Mouse (Mus musculus): ENCODE measurements around the gene Ccp110. TPM values are rescaled to one million over a fixed set of nuclear protein-coding genes. Genes with fewer than 3 reads are reported as not detected.
A peak's percentile ranks its signal among the peaks of the same experiment; 100 is the strongest.

The Ccp110 gene
- polyA plus RNA-seq, 1 experiment from 2014 or later = 22.9 TPM

DNA sequence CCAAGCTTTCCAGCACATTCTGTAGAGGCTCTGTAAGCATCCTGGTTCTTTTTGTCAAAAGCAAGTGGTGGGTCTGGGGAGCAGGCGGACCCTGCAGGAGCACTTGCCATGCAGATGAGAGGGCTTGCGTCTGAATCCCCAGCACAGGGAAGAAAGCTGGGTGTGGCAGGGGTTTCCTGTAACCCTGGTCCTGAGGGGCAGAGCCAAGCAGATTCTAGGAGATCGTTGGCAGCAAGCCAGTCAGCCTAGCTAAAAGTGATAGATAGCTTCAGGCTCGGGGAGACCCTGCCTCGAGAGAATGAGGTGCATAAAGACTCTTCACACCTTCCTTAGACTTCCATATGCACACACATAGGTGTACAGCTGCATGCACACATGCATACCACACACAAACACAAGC lies 47.0 kb downstream of the Ccp110 start:
- Histone ChIP-seq H3K4me2 (ENCODE audit: low read length) (no peak overlapping the region), H3K4me1 (ENCODE audit: control insufficient read depth, insufficient read depth, low read depth, low read length) (no peaks in the 10 kb centered on the region), H3K9me3 (ENCODE audit: control insufficient read depth, low read length) (no peaks in the 10 kb centered on the region), H3K36me3 (ENCODE audit: control insufficient read depth, insufficient read depth, low read length) (peaks cover 35% of the 10 kb centered on the region), H3K27ac (ENCODE audit: low read depth, low read length) (no peak overlapping the region), H3K9ac (ENCODE audit: low read depth, low read length) (no peak overlapping the region), H3K27me3 (replicated peaks; ENCODE audit: control insufficient read depth, insufficient read depth, low read length) (no peaks in the 10 kb centered on the region), H3K4me3 (ENCODE audit: low read length) (no peak overlapping the region)
- WGBS = 59% methylated on average over 5 of the region's 5 CpGs
- no peak for ATAC-seq

DNA sequence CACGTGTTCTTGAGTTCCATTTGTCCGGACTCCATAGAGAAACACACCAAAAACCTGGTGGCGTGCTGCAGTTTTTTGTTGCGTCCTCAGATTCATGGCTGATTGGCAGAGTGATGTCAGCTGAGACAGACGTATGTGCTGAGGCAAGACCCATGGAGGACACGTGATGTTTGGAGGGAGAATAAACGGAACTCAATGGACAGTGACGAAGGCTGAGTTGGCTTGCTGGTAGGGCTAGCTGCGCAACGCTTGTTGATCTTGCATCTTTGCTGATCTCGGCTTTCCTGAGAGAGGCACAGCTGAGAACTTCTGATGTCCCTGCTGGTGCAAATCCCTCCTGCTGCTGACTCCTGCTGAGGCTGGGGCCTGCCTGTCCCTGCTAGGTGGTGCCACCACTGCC lies 51.6 kb downstream of the Ccp110 start:
- WGBS = 91% methylated on average over 11 of the region's 11 CpGs
- no peaks in the 10 kb centered on the region for H3K27me3 ChIP-seq (replicated peaks; ENCODE audit: control insufficient read depth, insufficient read depth, low read length)
- no peak overlapping the region for H3K27ac ChIP-seq (ENCODE audit: low read depth, low read length)
- peaks cover 5% of the 10 kb centered on the region for H3K4me1 ChIP-seq (ENCODE audit: control insufficient read depth, insufficient read depth, low read depth, low read length)
- H3K4me2 ChIP-seq (ENCODE audit: low read length) = no peak overlapping the region
- no peaks in the 10 kb centered on the region for H3K9me3 ChIP-seq (ENCODE audit: control insufficient read depth, low read length)
- ATAC-seq = no peak
- H3K36me3 ChIP-seq (ENCODE audit: control insufficient read depth, insufficient read depth, low read length) = peaks cover 21% of the 10 kb centered on the region
- H3K9ac ChIP-seq (ENCODE audit: low read depth, low read length) = no peak overlapping the region
- no peak overlapping the region for H3K4me3 ChIP-seq (ENCODE audit: low read length)

DNA sequence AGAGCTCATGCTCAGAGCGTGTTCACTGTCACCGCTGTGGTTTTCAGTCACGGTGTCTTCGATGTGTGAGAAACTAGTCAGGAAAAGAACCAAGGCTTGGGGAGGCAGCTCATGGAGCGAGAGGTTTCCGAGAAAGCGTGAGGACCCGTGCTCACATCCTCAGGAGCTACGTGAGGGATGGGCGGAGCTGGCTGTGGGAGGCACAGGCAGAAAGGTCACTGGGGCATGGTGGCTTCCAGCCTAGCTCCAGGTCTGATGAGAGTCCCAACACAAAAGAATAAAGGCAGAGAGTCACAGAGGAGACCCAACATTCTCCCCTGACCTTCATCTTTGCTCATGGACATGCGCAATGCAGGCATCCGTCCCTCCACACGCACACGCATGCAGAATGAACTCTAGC lies 52.4 kb downstream of the Ccp110 start:
- WGBS = 90% methylated on average over 14 of the region's 14 CpGs
- Histone ChIP-seq H3K9ac (ENCODE audit: low read depth, low read length) (no peak overlapping the region), H3K4me2 (ENCODE audit: low read length) (no peak overlapping the region), H3K4me3 (ENCODE audit: low read length) (no peak overlapping the region), H3K27ac (ENCODE audit: low read depth, low read length) (no peak overlapping the region), H3K4me1 (ENCODE audit: control insufficient read depth, insufficient read depth, low read depth, low read length) (peaks cover 5% of the 10 kb centered on the region), H3K9me3 (ENCODE audit: control insufficient read depth, low read length) (no peaks in the 10 kb centered on the region), H3K27me3 (replicated peaks; ENCODE audit: control insufficient read depth, insufficient read depth, low read length) (no peaks in the 10 kb centered on the region), H3K36me3 (ENCODE audit: control insufficient read depth, insufficient read depth, low read length) (peaks cover 21% of the 10 kb centered on the region)
- ATAC-seq = no peak

DNA sequence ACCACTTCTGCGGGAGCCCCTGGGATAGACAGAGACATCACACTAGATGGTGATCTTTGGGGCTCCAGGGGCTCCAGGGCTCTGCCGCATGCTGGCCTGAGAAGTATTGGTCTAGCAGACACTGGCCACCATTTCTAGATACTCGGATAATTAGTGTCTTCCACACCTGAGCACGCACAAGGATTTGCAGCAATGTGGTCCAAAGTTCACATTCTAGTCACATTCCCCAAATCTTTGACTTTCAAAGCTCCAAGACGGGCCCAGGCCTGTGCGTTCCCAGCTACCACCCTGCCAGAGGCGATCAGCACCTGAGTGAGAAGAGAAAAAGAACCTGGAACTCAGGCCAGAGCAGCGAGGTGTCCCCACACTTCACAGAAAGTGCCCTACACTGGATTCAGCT lies 53.3 kb downstream of the Ccp110 start:
- Histone ChIP-seq H3K4me3 (ENCODE audit: low read length) (no peak overlapping the region), H3K27ac (ENCODE audit: low read depth, low read length) (no peak overlapping the region), H3K36me3 (ENCODE audit: control insufficient read depth, insufficient read depth, low read length) (peaks cover 20% of the 10 kb centered on the region), H3K9me3 (ENCODE audit: control insufficient read depth, low read length) (no peaks in the 10 kb centered on the region), H3K4me1 (ENCODE audit: control insufficient read depth, insufficient read depth, low read depth, low read length) (peaks cover 5% of the 10 kb centered on the region), H3K4me2 (ENCODE audit: low read length) (no peak overlapping the region), H3K27me3 (replicated peaks; ENCODE audit: control insufficient read depth, insufficient read depth, low read length) (no peaks in the 10 kb centered on the region), H3K9ac (ENCODE audit: low read depth, low read length) (no peak overlapping the region)
- whole genome bisulfite sequencing = 73% methylated on average over 8 of the region's 8 CpGs
- ATAC-seq = no peak

DNA sequence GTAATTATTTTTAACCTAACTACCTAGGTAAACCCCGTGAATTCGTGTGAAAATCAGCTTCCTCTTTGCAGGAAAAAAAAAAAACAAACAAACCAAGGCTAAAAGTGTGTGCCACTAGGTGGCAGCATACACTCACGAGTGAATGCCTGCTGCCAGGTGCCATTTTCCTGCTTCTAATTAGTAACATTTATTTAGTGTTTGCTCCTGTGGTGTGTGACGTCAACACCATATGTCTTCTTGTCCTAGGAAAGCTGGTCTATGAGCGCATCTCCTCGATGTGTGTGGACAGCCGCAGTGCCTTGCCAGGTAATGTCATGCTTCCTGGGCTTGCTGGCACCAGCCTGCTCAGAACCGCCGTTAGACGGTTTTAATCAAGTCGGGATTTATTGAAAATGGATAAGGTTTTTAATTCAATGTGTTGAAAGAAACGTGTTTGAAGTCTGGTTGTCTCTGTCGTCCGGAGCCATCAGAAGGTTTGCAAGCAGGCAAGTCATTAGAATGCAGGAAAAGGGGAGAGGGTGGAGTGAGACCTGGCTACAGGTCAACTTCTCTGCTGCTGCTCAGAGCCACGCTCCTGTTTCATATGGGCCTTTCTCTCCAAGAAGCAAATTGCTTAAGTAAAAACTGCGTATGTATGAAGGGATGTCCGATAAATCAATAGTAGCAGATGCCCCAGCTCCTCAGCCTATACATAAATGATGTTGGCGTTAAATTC lies 53.9 kb downstream of the Ccp110 start:
- peak overlapping the region; percentile 32; the same call in 1 of the 2 replicates for H3K4me2 ChIP-seq (ENCODE audit: low read length)
- peaks cover 16% of the 10 kb centered on the region for H3K36me3 ChIP-seq (ENCODE audit: control insufficient read depth, insufficient read depth, low read length)
- ATAC-seq = peak; percentile 89
- H3K4me1 ChIP-seq (ENCODE audit: control insufficient read depth, insufficient read depth, low read depth, low read length) = peaks cover 5% of the 10 kb centered on the region
- H3K27me3 ChIP-seq (replicated peaks; ENCODE audit: control insufficient read depth, insufficient read depth, low read length) = no peaks in the 10 kb centered on the region
- 42% methylated on average over 18 of the region's 18 CpGs for WGBS
- peak overlapping the region; percentile 41; the same call in 1 of the 2 replicates for H3K9ac ChIP-seq (ENCODE audit: low read depth, low read length)
- H3K4me3 ChIP-seq (ENCODE audit: low read length) = no peak overlapping the region
- peak overlapping the region; percentile 26 for H3K27ac ChIP-seq (ENCODE audit: low read depth, low read length)
- no peaks in the 10 kb centered on the region for H3K9me3 ChIP-seq (ENCODE audit: control insufficient read depth, low read length)

DNA sequence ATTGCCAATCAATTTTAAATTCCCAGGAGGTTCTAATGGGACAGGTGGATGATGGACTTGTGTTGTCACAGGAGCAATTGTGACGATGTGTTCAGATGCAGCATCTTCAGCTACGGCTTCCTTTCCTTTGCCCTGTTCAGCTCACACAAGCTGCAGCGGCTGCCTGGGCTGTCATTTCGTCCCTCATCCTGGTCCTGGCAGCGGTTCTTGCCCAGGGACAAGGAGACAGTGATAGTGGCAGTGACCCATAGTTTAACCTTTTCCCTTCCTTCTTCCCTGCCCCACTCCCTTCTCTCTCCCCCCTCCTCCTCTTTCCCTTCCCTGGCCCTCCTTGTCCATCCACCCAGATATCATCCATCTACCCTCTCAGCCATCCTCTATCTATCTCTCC lies 54.5 kb downstream of the Ccp110 start:
- Histone ChIP-seq H3K4me2 (ENCODE audit: low read length) (no peak overlapping the region), H3K4me3 (ENCODE audit: low read length) (no peak overlapping the region), H3K27me3 (replicated peaks; ENCODE audit: control insufficient read depth, insufficient read depth, low read length) (no peaks in the 10 kb centered on the region), H3K9ac (ENCODE audit: low read depth, low read length) (no peak overlapping the region), H3K36me3 (ENCODE audit: control insufficient read depth, insufficient read depth, low read length) (peaks cover 12% of the 10 kb centered on the region), H3K4me1 (ENCODE audit: control insufficient read depth, insufficient read depth, low read depth, low read length) (peaks cover 5% of the 10 kb centered on the region), H3K9me3 (ENCODE audit: control insufficient read depth, low read length) (no peaks in the 10 kb centered on the region), H3K27ac (ENCODE audit: low read depth, low read length) (peak overlapping the region; percentile 26; the same call in 1 of the 2 replicates)
- 0 out of 2 replicates have a peak, but pooled peaks have one; percentile 5 for ATAC-seq
- 66% methylated on average over 5 of the region's 5 CpGs for WGBS

DNA sequence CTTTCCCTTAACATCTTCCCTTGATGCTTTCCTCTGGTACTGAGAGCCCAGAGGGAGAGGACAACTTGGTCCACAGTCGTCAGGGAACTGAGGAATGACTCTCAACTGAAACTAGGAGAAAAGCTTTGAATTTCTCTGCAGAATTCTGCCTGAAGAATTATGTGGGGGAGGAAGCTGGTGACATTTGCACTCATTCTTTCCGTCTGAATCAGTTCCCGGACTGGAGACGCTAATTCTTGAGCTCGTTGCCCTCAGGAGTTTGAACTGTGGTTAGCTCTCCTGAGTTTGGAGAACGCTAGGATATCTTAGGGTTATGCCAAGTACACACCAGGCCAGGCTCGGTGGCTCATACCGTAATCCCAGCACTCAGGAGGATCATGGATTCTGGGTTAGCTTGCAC lies 56.9 kb downstream of the Ccp110 start:
- H3K4me2 ChIP-seq (ENCODE audit: low read length) = no peak overlapping the region
- no peak overlapping the region for H3K4me3 ChIP-seq (ENCODE audit: low read length)
- peaks cover 5% of the 10 kb centered on the region for H3K4me1 ChIP-seq (ENCODE audit: control insufficient read depth, insufficient read depth, low read depth, low read length)
- H3K9me3 ChIP-seq (ENCODE audit: control insufficient read depth, low read length) = no peaks in the 10 kb centered on the region
- H3K27me3 ChIP-seq (replicated peaks; ENCODE audit: control insufficient read depth, insufficient read depth, low read length) = no peaks in the 10 kb centered on the region
- no peak for ATAC-seq
- H3K27ac ChIP-seq (ENCODE audit: low read depth, low read length) = no peak overlapping the region
- no peak overlapping the region for H3K9ac ChIP-seq (ENCODE audit: low read depth, low read length)
- 84% methylated on average over 8 of the region's 8 CpGs for WGBS
- 0 out of 2 replicates have a peak, but pooled peaks cover 5% of the 10 kb centered on the region for H3K36me3 ChIP-seq (ENCODE audit: control insufficient read depth, insufficient read depth, low read length)

DNA sequence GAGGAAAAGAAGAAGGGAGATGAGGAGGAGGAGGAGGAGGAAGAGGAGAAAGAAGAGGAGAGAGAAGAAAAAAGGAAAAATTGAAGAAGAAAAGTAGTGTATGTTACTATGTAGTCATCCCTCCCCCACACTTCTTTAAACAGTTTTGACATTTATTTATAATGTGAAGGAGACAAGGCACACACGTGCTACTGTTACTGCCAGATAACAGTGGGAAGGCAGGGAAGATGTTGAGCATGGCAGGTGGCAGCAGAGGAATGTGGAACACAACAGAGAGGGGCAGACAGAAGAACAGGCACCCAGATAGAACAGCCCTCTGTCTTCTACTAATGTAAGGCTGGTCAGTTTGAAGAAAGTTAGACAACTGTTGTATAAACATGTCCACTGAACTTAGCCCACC lies 57.3 kb downstream of the Ccp110 start:
- no peak for ATAC-seq
- Histone ChIP-seq H3K4me3 (ENCODE audit: low read length) (no peak overlapping the region), H3K27me3 (replicated peaks; ENCODE audit: control insufficient read depth, insufficient read depth, low read length) (no peaks in the 10 kb centered on the region), H3K4me2 (ENCODE audit: low read length) (no peak overlapping the region), H3K9ac (ENCODE audit: low read depth, low read length) (no peak overlapping the region), H3K4me1 (ENCODE audit: control insufficient read depth, insufficient read depth, low read depth, low read length) (peaks cover 5% of the 10 kb centered on the region), H3K36me3 (ENCODE audit: control insufficient read depth, insufficient read depth, low read length) (0 out of 2 replicates have a peak, but pooled peaks cover 5% of the 10 kb centered on the region), H3K27ac (ENCODE audit: low read depth, low read length) (no peak overlapping the region), H3K9me3 (ENCODE audit: control insufficient read depth, low read length) (no peaks in the 10 kb centered on the region)
- WGBS = 54% methylated on average over 1 of the region's 1 CpGs

DNA sequence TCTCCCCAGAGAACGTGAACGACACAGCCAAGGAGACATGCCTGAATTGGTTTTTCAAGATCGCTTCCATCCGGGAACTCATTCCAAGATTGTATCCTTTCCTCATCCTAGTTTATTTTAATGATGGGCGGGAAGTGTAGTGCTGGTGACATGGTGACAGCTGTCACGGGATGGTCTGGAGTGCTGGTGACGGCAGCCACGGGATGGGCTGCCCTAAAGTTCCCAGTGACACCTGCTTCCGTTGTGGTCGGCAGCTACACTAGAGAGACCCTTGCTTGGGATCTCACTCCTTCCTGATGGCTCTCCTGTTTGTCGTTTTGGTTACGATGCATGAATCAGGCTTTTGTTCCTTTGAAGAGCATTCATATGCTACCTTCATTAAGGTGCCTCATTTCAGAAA lies 60.7 kb downstream of the Ccp110 start:
- no peak overlapping the region for H3K9ac ChIP-seq (ENCODE audit: low read depth, low read length)
- H3K9me3 ChIP-seq (ENCODE audit: control insufficient read depth, low read length) = no peaks in the 10 kb centered on the region
- no peak for ATAC-seq
- no peak overlapping the region for H3K4me2 ChIP-seq (ENCODE audit: low read length)
- no peak overlapping the region for H3K4me3 ChIP-seq (ENCODE audit: low read length)
- WGBS = 77% methylated on average over 12 of the region's 12 CpGs
- no peaks in the 10 kb centered on the region for H3K27me3 ChIP-seq (replicated peaks; ENCODE audit: control insufficient read depth, insufficient read depth, low read length)
- no peaks in the 10 kb centered on the region for H3K4me1 ChIP-seq (ENCODE audit: control insufficient read depth, insufficient read depth, low read depth, low read length)
- no peak overlapping the region for H3K27ac ChIP-seq (ENCODE audit: low read depth, low read length)
- 0 out of 2 replicates have a peak, but pooled peaks cover 5% of the 10 kb centered on the region for H3K36me3 ChIP-seq (ENCODE audit: control insufficient read depth, insufficient read depth, low read length)

Data from hindbrain, embryonic 16.5 days (tissue).